Mouse (Mus musculus) limb, embryonic 10.5 days (tissue): ENCODE data around the gene Tfap2e. TPM values are rescaled to one million over a fixed set of nuclear protein-coding genes. Genes with fewer than 3 reads are reported as not detected.

ENCODE experiments used
- DNase-seq: peaks from one replicate; pipeline ENCODE4 v3.0.0-alpha.2; 2017; ENCODE audit warnings: low spot score
- H3K27ac ChIP-seq: fragments of 300-500 bp; sonication (generic); 2 replicates; pipeline ENCODE4 v1.5.1; 2016; ENCODE audit warnings: mild to moderate bottlenecking
- H3K27me3 ChIP-seq: fragments of 300-500 bp; sonication (generic); 2 replicates; pipeline ENCODE4 v1.6.1; 2016; ENCODE audit warnings: low read depth, mild to moderate bottlenecking; ENCODE audit not compliant: poor library complexity, severe bottlenecking
- H3K36me3 ChIP-seq: fragments of 300-500 bp; sonication (generic); 2 replicates; pipeline ENCODE4 v1.6.1; 2016; ENCODE audit warnings: mild to moderate bottlenecking, moderate library complexity
- H3K4me1 ChIP-seq: fragments of 300-500 bp; sonication (generic); 2 replicates; pipeline ENCODE4 v1.6.1; 2016
- H3K4me3 ChIP-seq: fragments of 300-500 bp; sonication (generic); 2 replicates; pipeline ENCODE4 v1.5.1; 2016; ENCODE audit warnings: mild to moderate bottlenecking, moderate library complexity
- H3K9me3 ChIP-seq: fragments of 300-500 bp; sonication (generic); replicated peaks from 2 replicates; pipeline ENCODE4 v1.6.1; 2016; ENCODE audit warnings: mild to moderate bottlenecking
- WGBS: fragments of 180-500 bp; shearing (Covaris S2); methylation state at CpG from one replicate; pipeline ENCODE4 v1.1.7; 2016; 5-methylcytosine and 5-hydroxymethylcytosine counted together
- polyA plus RNA-seq: library from polyadenylated mRNA; unstranded; fragments of >200 nt; fragmentation: Nextera tagmentation; extraction: Ambion mirVana; gene quantifications from 2 replicates; pipeline ENCODE4 v1.2.1, GENCODE M21; 2016

Gene Tfap2e
- polyA plus RNA-seq = not detected in 2 replicates

DNA sequence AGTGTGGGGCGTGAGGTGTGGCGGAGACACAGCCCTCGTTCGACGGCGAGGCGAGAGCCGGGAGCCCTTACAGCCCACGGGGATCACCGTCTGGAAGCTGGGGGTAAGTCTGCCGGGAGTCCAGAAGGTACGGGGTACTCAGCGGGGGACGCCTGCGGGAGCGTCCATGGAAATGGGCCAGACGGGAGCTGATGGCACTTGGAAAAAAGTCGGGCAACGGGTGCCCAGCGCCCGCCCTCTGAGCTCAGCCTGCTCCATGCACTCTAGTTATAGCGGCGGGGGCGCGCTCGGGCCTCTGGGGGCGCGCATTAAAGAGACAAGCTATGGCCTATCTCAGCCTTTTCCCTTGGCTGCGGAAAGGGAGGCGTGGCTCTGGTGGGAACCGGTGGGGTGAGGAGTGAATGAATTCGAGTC, at the start of gene Tfap2e:
TSS of gene Tfap2e (minus strand) at position 240 of the 414 bp plus-strand sequence.
- 3% methylated on average over 32 of the region's 32 CpGs for WGBS
- Histone ChIP-seq H3K9me3 (no peaks in the 10 kb centered on the region), H3K4me1 (peaks cover 26% of the 10 kb centered on the region), H3K36me3 (no peaks in the 10 kb centered on the region), H3K27ac (0 out of 2 replicates have a peak within 1 kb of the TSS, but pooled peaks have one; percentile 16), H3K27me3 (peaks cover 88% of the 10 kb centered on the region), H3K4me3 (peak within 1 kb of the TSS; percentile 34)
- no peak for DNase-seq

GRCm38 (mm10) chr4:126782996-126783395, 47.0 kb upstream of the Tfap2e start:
- Histone ChIP-seq H3K9me3 (no peaks in the 10 kb centered on the region), H3K4me1 (peaks cover 45% of the 10 kb centered on the region), H3K4me3 (no peak overlapping the region), H3K36me3 (no peaks in the 10 kb centered on the region), H3K27me3 (no peaks in the 10 kb centered on the region), H3K27ac (no peak overlapping the region)
- WGBS = 87% methylated on average over 8 of the region's 8 CpGs
- no peak for DNase-seq

DNA sequence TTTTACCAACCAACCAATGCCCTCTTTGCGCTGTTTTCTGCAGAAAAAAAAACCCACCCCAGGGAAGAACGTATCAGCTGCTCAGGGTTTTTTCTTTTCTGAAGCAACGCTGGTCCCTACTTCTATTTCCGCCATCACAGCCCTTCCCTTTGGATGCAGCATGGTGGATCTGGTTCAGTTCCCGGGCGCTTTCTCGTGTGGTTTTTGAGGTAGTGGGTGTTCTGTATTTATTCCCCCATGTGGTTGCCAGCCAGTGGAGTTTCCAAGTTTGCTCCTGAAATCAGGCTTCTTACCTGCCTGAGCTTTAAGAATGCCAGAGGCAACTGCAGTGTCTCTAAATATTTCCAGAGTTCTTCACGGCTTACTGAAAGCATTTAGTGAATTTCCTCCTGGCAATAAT, 46.5 kb upstream of the Tfap2e start:
- 93% methylated on average over 8 of the region's 8 CpGs for WGBS
- H3K27ac ChIP-seq = no peak overlapping the region

DNA sequence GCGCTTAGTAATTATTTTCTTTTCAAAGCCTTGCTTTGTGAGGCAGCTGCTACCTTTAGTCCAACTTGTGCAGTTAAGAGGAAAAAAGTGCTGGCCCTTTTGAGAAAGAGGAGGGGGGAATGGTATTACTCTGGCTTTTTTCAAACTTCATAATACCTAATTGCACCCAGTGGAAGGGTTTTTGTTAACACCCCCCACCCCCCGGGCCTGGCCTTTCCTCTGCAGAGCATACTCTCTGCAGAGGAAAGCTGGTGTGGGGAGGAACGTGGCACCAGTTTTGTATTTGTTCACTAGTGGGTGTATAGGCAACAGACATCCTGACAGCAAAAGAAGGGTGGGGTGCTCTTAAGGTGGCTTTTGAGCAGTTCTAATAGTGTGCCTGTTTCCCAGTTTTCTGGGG, 45.8 kb upstream of the Tfap2e start:
- Histone ChIP-seq H3K36me3 (no peaks in the 10 kb centered on the region), H3K4me3 (no peak overlapping the region), H3K27ac (peak overlapping the region; percentile 66), H3K9me3 (no peaks in the 10 kb centered on the region), H3K4me1 (peaks cover 45% of the 10 kb centered on the region), H3K27me3 (no peaks in the 10 kb centered on the region)
- 84% methylated on average over 3 of the region's 3 CpGs for whole genome bisulfite sequencing
- no peak for DNase-seq

More for the DNA sequence above, 46.5 kb upstream of the Tfap2e start:
- H3K4me1 ChIP-seq = peaks cover 45% of the 10 kb centered on the region
- no peaks in the 10 kb centered on the region for H3K27me3 ChIP-seq
- DNase-seq = no peak
- H3K36me3 ChIP-seq = no peaks in the 10 kb centered on the region
- no peaks in the 10 kb centered on the region for H3K9me3 ChIP-seq
- no peak overlapping the region for H3K4me3 ChIP-seq

DNA sequence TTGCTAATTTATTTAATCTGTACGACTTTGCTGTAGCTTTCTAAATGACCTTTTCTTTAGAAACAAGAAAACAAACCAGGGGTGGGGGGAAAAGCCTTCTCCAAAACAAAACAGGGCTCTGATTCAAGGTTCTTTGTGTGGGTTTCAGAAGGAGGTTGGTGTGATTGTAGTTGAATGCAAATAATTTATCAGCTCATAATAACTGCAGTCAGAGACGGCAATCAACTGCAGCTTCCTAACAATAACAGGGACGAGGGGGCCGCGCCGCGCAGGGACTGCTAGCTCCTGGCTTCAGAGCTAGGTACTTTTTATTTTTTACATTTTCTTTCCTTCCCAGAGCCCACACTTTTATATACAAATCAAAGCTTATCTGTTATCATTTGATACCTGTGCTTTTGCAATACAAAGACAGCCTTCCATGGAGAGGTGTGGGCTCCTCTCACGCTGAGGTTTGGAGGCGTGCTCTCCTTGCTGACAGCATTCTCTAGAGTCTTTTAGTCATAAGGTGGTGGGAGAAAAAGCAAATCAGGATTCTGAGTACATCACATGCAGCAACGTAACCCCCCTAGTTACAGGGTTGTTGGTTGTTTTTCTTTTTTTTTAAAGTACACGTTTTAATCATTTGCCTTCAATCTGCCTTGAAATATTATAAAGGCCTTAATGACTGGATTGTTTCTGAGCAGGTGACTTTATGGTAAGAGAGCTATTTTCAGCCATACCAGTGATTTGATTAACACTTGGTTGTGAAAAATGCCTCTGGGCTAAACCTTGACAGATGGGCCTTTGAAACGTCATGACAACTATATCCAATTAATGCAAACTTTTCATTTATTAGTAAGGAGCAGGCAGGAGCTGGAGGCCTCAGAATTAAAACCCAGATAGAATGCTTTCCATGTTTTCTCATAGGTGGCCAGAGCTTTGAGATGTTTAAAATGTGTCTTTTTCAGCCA, 44.1 kb upstream of the Tfap2e start:
- 76% methylated on average over 12 of the region's 12 CpGs for WGBS
- no peak overlapping the region for H3K4me3 ChIP-seq
- H3K27ac ChIP-seq = peak overlapping the region; percentile 46; the same call in 1 of the 2 replicates
- H3K27me3 ChIP-seq = no peaks in the 10 kb centered on the region
- DNase-seq = no peak
- H3K36me3 ChIP-seq = 0 out of 2 replicates have a peak, but pooled peaks cover 2% of the 10 kb centered on the region
- H3K9me3 ChIP-seq = no peaks in the 10 kb centered on the region
- peaks cover 45% of the 10 kb centered on the region for H3K4me1 ChIP-seq

DNA sequence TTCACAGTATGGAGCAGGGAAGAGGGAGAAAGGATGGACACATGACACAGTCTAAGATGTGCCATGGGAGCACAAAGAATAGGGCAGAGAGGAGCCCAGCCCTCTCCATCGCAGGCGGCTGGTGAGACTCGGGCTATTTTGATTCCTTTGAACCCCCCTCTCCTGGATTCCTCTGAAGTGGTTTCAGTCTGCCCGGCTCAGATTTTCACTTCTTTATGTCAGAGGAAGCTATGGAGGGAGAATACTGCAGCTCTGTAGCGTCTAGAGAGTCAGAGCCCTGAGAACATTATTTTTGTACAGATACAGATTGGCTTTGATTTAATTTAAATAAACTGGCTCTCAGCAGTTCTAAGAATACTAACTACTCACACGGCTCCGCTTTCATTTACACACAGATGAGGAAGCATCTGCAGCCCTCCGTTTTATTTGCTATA, 43.1 kb upstream of the Tfap2e start:
- no peak overlapping the region for H3K4me3 ChIP-seq
- 0 out of 2 replicates have a peak, but pooled peaks cover 2% of the 10 kb centered on the region for H3K36me3 ChIP-seq
- no peaks in the 10 kb centered on the region for H3K9me3 ChIP-seq
- peak overlapping the region; percentile 30; the same call in 1 of the 2 replicates for H3K27ac ChIP-seq
- no peaks in the 10 kb centered on the region for H3K27me3 ChIP-seq
- peaks cover 45% of the 10 kb centered on the region for H3K4me1 ChIP-seq
- no peak for DNase-seq
- WGBS = 53% methylated on average over 8 of the region's 8 CpGs

DNA sequence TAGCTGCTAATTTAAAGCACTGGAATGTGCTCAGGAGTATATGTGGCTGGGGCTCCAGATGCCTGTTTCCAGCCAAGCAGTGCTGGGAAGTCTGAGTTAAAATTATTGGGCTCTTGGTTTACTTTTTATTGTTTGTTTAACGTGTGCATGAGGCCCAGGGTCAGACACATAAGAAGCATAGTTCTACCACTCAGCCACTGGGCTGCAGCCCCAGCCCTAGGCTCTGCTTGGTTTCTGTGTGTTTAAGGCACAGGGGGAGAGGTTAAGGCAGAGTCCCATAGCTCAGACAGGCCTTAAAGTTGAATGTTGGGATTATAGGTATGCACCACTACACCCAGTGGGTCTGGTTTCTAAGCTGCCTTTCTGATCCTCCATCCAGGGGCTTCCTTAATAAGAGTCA, 39.1 kb upstream of the Tfap2e start:
- Histone ChIP-seq H3K4me3 (no peak overlapping the region), H3K27ac (no peak overlapping the region), H3K4me1 (peaks cover 20% of the 10 kb centered on the region), H3K27me3 (no peaks in the 10 kb centered on the region), H3K36me3 (0 out of 2 replicates have a peak, but pooled peaks cover 7% of the 10 kb centered on the region), H3K9me3 (no peaks in the 10 kb centered on the region)
- 87% methylated on average over 1 of the region's 1 CpGs for WGBS
- DNase-seq = no peak

GRCm38 (mm10) chr4:126773871-126774270, 37.8 kb upstream of the Tfap2e start:
- H3K36me3 ChIP-seq = peaks cover 16% of the 10 kb centered on the region
- peaks cover 7% of the 10 kb centered on the region; the same call in 1 of the 2 replicates for H3K4me1 ChIP-seq
- H3K27me3 ChIP-seq = no peaks in the 10 kb centered on the region
- no peaks in the 10 kb centered on the region for H3K9me3 ChIP-seq
- no peak for DNase-seq
- H3K4me3 ChIP-seq = no peak overlapping the region
- WGBS = 95% methylated on average over 6 of the region's 6 CpGs
- no peak overlapping the region for H3K27ac ChIP-seq

DNA sequence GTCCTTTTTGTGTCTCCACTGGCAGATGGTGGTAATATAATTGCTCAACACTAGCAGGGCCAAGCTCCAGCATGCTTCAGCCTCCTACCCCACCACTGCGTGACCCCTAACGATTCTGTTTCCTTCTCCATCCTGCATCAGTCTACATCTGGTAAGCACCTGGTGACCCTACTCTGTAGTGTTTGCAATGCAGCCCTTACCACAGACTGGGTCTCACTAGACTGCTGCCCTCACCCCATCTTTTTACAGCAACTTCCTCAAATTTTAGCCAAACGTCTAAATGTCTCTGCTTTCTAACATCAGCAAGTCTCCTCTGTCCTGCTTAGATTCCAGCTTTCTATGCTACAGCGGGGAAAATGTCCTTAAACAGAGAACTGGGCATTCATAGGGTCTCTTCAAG, 34.8 kb upstream of the Tfap2e start:
- H3K4me1 ChIP-seq = peaks cover 5% of the 10 kb centered on the region; the same call in 1 of the 2 replicates
- H3K9me3 ChIP-seq = no peaks in the 10 kb centered on the region
- 63% methylated on average over 4 of the region's 4 CpGs for WGBS
- no peak overlapping the region for H3K4me3 ChIP-seq
- no peak for DNase-seq
- H3K27ac ChIP-seq = no peak overlapping the region
- no peaks in the 10 kb centered on the region for H3K27me3 ChIP-seq
- peaks cover 15% of the 10 kb centered on the region for H3K36me3 ChIP-seq

DNA sequence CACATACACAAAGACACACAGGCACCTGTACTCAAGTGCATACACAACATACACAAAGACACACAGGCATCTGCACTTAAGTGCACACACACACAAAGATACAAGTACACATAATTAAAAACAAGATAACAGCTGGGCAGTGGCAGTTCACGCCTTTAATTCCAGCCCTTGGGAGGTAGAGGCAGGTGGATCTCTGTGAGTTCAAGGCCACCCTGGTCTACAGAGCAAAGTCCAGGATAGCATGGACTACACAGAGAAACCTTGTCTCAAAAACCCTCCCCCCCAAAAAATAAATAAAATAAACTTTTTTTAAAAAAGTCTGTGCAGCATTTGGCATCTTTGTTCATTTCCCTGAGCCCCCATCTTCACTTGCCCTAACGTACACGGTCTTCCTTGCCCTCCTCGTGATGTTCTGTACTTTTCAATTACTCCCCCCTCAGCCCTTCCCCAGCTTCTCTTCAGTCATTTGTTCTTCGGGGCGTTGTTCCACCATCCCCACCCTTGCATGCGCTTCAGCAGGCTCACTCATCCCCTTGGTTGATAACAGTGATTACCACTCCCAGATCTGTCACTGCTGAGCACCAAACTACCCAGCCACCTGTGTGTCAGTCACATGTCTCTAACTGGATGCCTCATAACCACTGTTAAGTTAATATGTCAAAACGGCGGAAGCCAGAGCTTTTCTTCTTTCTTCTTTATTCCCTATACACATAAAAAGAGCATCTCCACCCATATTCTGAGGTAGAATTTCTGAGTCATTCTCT, 33.9 kb upstream of the Tfap2e start:
- Histone ChIP-seq H3K36me3 (peaks cover 15% of the 10 kb centered on the region), H3K9me3 (no peaks in the 10 kb centered on the region), H3K27me3 (no peaks in the 10 kb centered on the region), H3K4me3 (no peak overlapping the region), H3K4me1 (peaks cover 5% of the 10 kb centered on the region; the same call in 1 of the 2 replicates), H3K27ac (no peak overlapping the region)
- no peak for DNase-seq
- 91% methylated on average over 9 of the region's 9 CpGs for WGBS

- Histone ChIP-seq H3K27ac (no peak overlapping the region), H3K9me3 (no peaks in the 10 kb centered on the region), H3K27me3 (no peaks in the 10 kb centered on the region), H3K4me1 (peaks cover 15% of the 10 kb centered on the region; the same call in 1 of the 2 replicates), H3K4me3 (no peak overlapping the region), H3K36me3 (peaks cover 27% of the 10 kb centered on the region)
- 84% methylated on average over 2 of the region's 2 CpGs for WGBS
- DNase-seq = no peak
Observed at GRCm38 (mm10) chr4:126763483-126763882, 27.4 kb upstream of the Tfap2e start.

GRCm38 (mm10) chr4:126762586-126763359, 26.7 kb upstream of the Tfap2e start:
- no peak for DNase-seq
- H3K4me3 ChIP-seq = no peak overlapping the region
- peaks cover 32% of the 10 kb centered on the region for H3K36me3 ChIP-seq
- H3K9me3 ChIP-seq = no peaks in the 10 kb centered on the region
- H3K27me3 ChIP-seq = no peaks in the 10 kb centered on the region
- 65% methylated on average over 11 of the region's 11 CpGs for WGBS
- peak overlapping the region; percentile 22; the same call in 1 of the 2 replicates for H3K27ac ChIP-seq
- H3K4me1 ChIP-seq = peaks cover 15% of the 10 kb centered on the region; the same call in 1 of the 2 replicates
